Mouse (Mus musculus) thymus, adult 2 months (tissue): ENCODE measurements around the gene Nfia.

ENCODE experiments used
- CTCF ChIP-seq: fragments of 200-500 bp; IDR thresholded peaks from 2 replicates; pipeline ENCODE4 v1.5.1; 2012; ENCODE audit warnings: mild to moderate bottlenecking, control low read depth, low read length, moderate library complexity, borderline replicate concordance; ENCODE audit not compliant: control insufficient read depth, poor library complexity, insufficient read depth; ENCODE audit errors: extremely low read depth
- POLR2A ChIP-seq: fragments of 200-500 bp; IDR thresholded peaks from 2 replicates; pipeline ENCODE4 v1.6.1; 2012; ENCODE audit warnings: mild to moderate bottlenecking, low read length, control low read depth, moderate library complexity; ENCODE audit not compliant: control insufficient read depth, poor library complexity, insufficient read depth; ENCODE audit errors: extremely low read depth

- TF ChIP-seq CTCF (no peak), POLR2A (no peak)
These were observed 324.6 kb downstream of the Nfia start for GRCm38 (mm10) chr4:98097013-98097566.
